Mouse (Mus musculus) neural tube, embryonic 14.5 days (tissue): ENCODE results near the gene Mfsd2b. TPM values are rescaled to one million over a fixed set of nuclear protein-coding genes. Genes with fewer than 3 reads are reported as not detected.

ENCODE experiments used
- ATAC-seq: fragments of 200-750 bp; cut with Nextera tagmentation; 2 replicates; pipeline ENCODE4 v1.8.0; 2017; ENCODE audit warnings: low read depth, mild to moderate bottlenecking, moderate TSS enrichment, moderate library complexity
- H3K27ac ChIP-seq: fragments of 300-500 bp; sonication (generic); 2 replicates; pipeline ENCODE4 v1.5.1; 2014; ENCODE audit warnings: low read depth, mild to moderate bottlenecking, control low read depth, low read length, moderate library complexity, mixed read lengths
- H3K27me3 ChIP-seq: fragments of 300-500 bp; sonication (generic); 2 replicates; pipeline ENCODE4 v1.6.1; 2014; ENCODE audit warnings: low read length; ENCODE audit not compliant: control insufficient read depth, insufficient read depth
- H3K36me3 ChIP-seq: fragments of 300-500 bp; sonication (generic); 2 replicates; pipeline ENCODE4 v1.6.1; 2014; ENCODE audit warnings: low read length, mixed read lengths; ENCODE audit not compliant: control insufficient read depth, insufficient read depth
- H3K4me1 ChIP-seq: fragments of 300-500 bp; sonication (generic); 2 replicates; pipeline ENCODE4 v1.6.1; 2014; ENCODE audit warnings: low read length; ENCODE audit not compliant: control insufficient read depth, insufficient read depth
- H3K4me2 ChIP-seq: fragments of 300-500 bp; sonication (generic); 2 replicates; pipeline ENCODE4 v1.6.1; 2014; ENCODE audit warnings: mild to moderate bottlenecking, low read depth, low read length, control low read depth
- H3K4me3 ChIP-seq: fragments of 300-500 bp; sonication (generic); 2 replicates; pipeline ENCODE4 v1.5.1; 2014; ENCODE audit warnings: low read depth, low read length, control low read depth, mixed read lengths
- H3K9ac ChIP-seq: fragments of 300-500 bp; sonication (generic); replicated peaks from 2 replicates; pipeline ENCODE4 v1.6.1; 2014; ENCODE audit warnings: low read depth, mild to moderate bottlenecking, control low read depth, low read length, mixed read lengths
- H3K9me3 ChIP-seq: fragments of 300-500 bp; sonication (generic); 2 replicates; pipeline ENCODE4 v1.6.1; 2016; ENCODE audit warnings: low read length; ENCODE audit not compliant: control insufficient read depth
- WGBS: fragments of 180-500 bp; shearing (Covaris S2); extraction: QIAGEN DNeasy Blood & Tissue Kit; methylation state at CpG from one replicate; pipeline ENCODE4 v1.1.7; 2014; 5-methylcytosine and 5-hydroxymethylcytosine counted together
- polyA plus RNA-seq: library from polyadenylated mRNA; unstranded; fragments of >200 nt; fragmentation: Nextera tagmentation; extraction: Ambion mirVana; gene quantifications from 2 replicates; pipeline ENCODE4 v1.2.1, GENCODE M21; 2014

Gene Mfsd2b
- polyA plus RNA-seq, 1 experiment from 2014 or later = 2.6 TPM

GRCm38 (mm10) chr12:4842456-4842855, 31.7 kb downstream of the Mfsd2b start:
- no peak for ATAC-seq
- WGBS = 87% methylated on average over 8 of the region's 8 CpGs
- H3K27me3 ChIP-seq = 0 out of 2 replicates have a peak, but pooled peaks cover 2% of the 10 kb centered on the region
- no peak overlapping the region for H3K27ac ChIP-seq
- no peaks in the 10 kb centered on the region for H3K9me3 ChIP-seq
- H3K36me3 ChIP-seq = no peaks in the 10 kb centered on the region
- no peak overlapping the region for H3K4me3 ChIP-seq
- no peak overlapping the region for H3K9ac ChIP-seq
- H3K4me2 ChIP-seq = no peak overlapping the region
- H3K4me1 ChIP-seq = peaks cover 11% of the 10 kb centered on the region

GRCm38 (mm10) chr12:4841392-4841887, 32.7 kb downstream of the Mfsd2b start, which contains the start of gene Fkbp1b:
Gene Fkbp1b, minus strand, starts transcription at chr12:4841591.
- no peaks in the 10 kb centered on the region for H3K9me3 ChIP-seq
- H3K36me3 ChIP-seq = no peaks in the 10 kb centered on the region
- peaks cover 11% of the 10 kb centered on the region for H3K4me1 ChIP-seq
- peak; percentile 68 for ATAC-seq
- H3K9ac ChIP-seq = peak within 1 kb of the TSS; percentile 74
- H3K27ac ChIP-seq = no peak within 1 kb of the TSS; the same call in 1 of the 2 replicates
- H3K27me3 ChIP-seq = 0 out of 2 replicates have a peak, but pooled peaks cover 2% of the 10 kb centered on the region
- peak within 1 kb of the TSS; percentile 87 for H3K4me2 ChIP-seq
- peak within 1 kb of the TSS; percentile 75 for H3K4me3 ChIP-seq
- under 1% methylated on average over 37 of the region's 37 CpGs for WGBS

GRCm38 (mm10) chr12:4840741-4841140, 33.4 kb downstream of the Mfsd2b start:
- Histone ChIP-seq H3K4me3 (peak overlapping the region; percentile 75), H3K27me3 (0 out of 2 replicates have a peak, but pooled peaks cover 2% of the 10 kb centered on the region), H3K4me1 (peaks cover 11% of the 10 kb centered on the region), H3K9me3 (no peaks in the 10 kb centered on the region), H3K9ac (peak overlapping the region; percentile 74), H3K27ac (no peak overlapping the region), H3K4me2 (peak overlapping the region; percentile 87), H3K36me3 (no peaks in the 10 kb centered on the region)
- no peak for ATAC-seq
- WGBS = 1% methylated on average over 11 of the region's 11 CpGs

DNA sequence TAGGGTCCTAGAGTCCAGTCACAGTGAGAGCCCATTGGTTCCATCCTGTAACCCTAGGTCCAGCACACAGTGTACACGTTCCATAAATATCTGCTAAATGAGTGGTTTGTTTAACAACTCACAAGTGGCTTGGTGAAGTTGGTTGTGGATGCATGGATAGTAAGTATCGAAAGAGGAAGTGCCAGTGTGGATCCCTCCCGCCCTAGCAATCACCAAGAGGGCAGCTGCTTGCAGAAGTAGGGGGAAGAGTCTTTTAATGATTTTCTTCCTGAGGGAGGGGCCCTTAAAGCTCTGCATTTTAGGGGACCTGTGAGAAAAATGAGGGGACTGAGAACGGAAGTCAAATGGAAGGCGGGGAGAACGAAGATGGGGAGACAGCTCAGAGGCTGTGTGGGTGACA, 34.1 kb downstream of the Mfsd2b start:
- no peak overlapping the region for H3K27ac ChIP-seq
- ATAC-seq = no peak
- peak overlapping the region; percentile 87; the same call in 1 of the 2 replicates for H3K4me2 ChIP-seq
- no peak overlapping the region for H3K9ac ChIP-seq
- WGBS = 49% methylated on average over 6 of the region's 6 CpGs
- 0 out of 2 replicates have a peak, but pooled peaks cover 2% of the 10 kb centered on the region for H3K27me3 ChIP-seq
- no peaks in the 10 kb centered on the region for H3K9me3 ChIP-seq
- H3K4me3 ChIP-seq = no peak overlapping the region
- H3K36me3 ChIP-seq = no peaks in the 10 kb centered on the region
- H3K4me1 ChIP-seq = peaks cover 11% of the 10 kb centered on the region

DNA sequence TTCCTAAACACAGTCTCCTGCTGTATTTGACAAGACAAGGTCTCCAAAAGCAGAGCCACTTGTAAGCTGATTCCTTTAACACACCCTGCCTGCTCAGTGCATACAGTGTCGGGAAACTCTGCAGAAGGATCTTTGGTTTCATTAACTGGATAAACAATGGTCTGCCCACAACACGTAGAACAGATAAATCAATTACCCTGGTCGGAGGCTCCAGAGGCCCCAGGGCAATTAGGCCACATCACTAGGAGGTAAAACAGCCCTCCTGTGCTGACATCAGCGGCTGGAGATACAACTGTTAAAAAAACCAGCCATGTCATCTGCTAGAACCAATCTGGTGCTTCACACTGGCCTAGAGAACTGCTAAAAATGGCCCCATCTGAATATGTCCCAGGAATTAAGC, 37.2 kb downstream of the Mfsd2b start:
- Histone ChIP-seq H3K9ac (no peak overlapping the region), H3K4me1 (0 out of 2 replicates have a peak, but pooled peaks cover 3% of the 10 kb centered on the region), H3K4me3 (no peak overlapping the region), H3K27ac (no peak overlapping the region), H3K4me2 (no peak overlapping the region), H3K9me3 (no peaks in the 10 kb centered on the region), H3K27me3 (0 out of 2 replicates have a peak, but pooled peaks cover 2% of the 10 kb centered on the region), H3K36me3 (peaks cover 3% of the 10 kb centered on the region; the same call in 1 of the 2 replicates)
- WGBS = 30% methylated on average over 4 of the region's 4 CpGs
- no peak for ATAC-seq

- H3K27me3 ChIP-seq = no peaks in the 10 kb centered on the region
- H3K27ac ChIP-seq = no peak overlapping the region
- no peak overlapping the region for H3K4me2 ChIP-seq
- no peak for ATAC-seq
- WGBS = 76% methylated on average over 3 of the region's 3 CpGs
- no peak overlapping the region for H3K4me3 ChIP-seq
- peaks cover 20% of the 10 kb centered on the region for H3K36me3 ChIP-seq
- H3K9me3 ChIP-seq = no peaks in the 10 kb centered on the region
- no peaks in the 10 kb centered on the region for H3K4me1 ChIP-seq
- H3K9ac ChIP-seq = no peak overlapping the region
Measured at GRCm38 (mm10) chr12:4827256-4827655, 46.9 kb downstream of the Mfsd2b start.

- Histone ChIP-seq H3K27ac (peak within 1 kb of the TSS; percentile 82), H3K27me3 (no peaks in the 10 kb centered on the region), H3K9me3 (no peaks in the 10 kb centered on the region), H3K4me3 (peak within 1 kb of the TSS; percentile 86), H3K36me3 (peaks cover 14% of the 10 kb centered on the region), H3K4me1 (peaks cover 10% of the 10 kb centered on the region; the same call in 1 of the 2 replicates), H3K9ac (peak within 1 kb of the TSS; percentile 72), H3K4me2 (peak within 1 kb of the TSS; percentile 61)
- under 1% methylated on average over 49 of the region's 49 CpGs for WGBS
- peak; percentile 98 for ATAC-seq
Measured at GRCm38 (mm10) chr12:4817361-4818101, 56.6 kb downstream of the Mfsd2b start, which contains the start of gene Sf3b6. Gene Sf3b6, plus strand, starts transcription at chr12:4817544.

DNA sequence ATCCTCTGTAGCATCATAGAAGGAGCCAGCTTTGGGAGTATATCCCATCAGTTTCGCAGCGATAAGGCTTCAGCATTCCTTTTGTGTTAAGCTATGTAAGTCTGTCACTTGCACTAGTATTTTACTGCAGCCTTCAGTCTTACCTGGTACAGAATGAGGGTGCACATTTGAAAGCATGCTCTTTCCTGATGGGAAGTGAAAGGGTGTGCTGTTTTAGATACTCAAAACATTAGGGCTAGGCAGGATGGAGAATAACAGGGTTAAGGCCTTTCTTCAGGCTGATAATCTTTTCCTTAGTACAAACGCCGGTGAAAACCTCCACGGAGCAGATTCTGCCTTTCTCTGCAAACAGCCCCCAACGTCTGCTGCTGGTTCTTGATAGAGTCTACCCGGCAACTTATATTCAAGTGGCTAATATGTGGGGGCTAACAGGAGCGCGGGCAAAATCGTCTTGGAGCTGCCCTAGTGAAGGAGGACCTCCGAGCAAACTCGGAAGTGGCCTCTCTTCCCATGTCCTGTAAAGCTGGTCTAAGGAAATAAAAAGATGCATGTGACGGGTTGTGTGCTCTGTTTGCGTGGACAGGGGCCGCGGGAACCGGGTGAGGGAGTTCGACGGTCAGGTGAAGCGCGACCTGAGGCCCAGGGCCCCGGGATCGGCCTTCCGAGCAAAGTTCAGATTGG, 57.3 kb downstream of the Mfsd2b start:
- Histone ChIP-seq H3K27me3 (no peaks in the 10 kb centered on the region), H3K36me3 (peaks cover 12% of the 10 kb centered on the region), H3K4me3 (peak overlapping the region; percentile 86), H3K9me3 (no peaks in the 10 kb centered on the region), H3K9ac (peak overlapping the region; percentile 72), H3K27ac (peak overlapping the region; percentile 65), H3K4me1 (peaks cover 10% of the 10 kb centered on the region; the same call in 1 of the 2 replicates), H3K4me2 (peak overlapping the region; percentile 49)
- ATAC-seq = peak; percentile 22
- 10% methylated on average over 24 of the region's 24 CpGs for WGBS
